Mouse (Mus musculus): Measurements from ENCODE around the gene Pax5. TPM values are rescaled to one million over a fixed set of nuclear protein-coding genes. Genes with fewer than 3 reads are reported as not detected.

Gene Pax5
- total RNA-seq, 2 experiments from 2014 or later = 0.71 to 0.76 TPM

GRCm38 (mm10) chr4:44495836-44496235, 214.5 kb downstream of the Pax5 start:
- DNase-seq = no peak
- intact Hi-C loops (cut with DNase I) = no loop called here

- intact Hi-C loops (cut with DNase I) = no loop called here
- DNase-seq = no peak
These were observed 216.5 kb downstream of the Pax5 start for GRCm38 (mm10) chr4:44493756-44494155.

GRCm38 (mm10) chr4:44490872-44491271, 219.4 kb downstream of the Pax5 start:
- no peak for DNase-seq
- intact Hi-C loops (cut with DNase I) = no loop called here

GRCm38 (mm10) chr4:44488702-44489101, 221.6 kb downstream of the Pax5 start:
- no peak for DNase-seq
- intact Hi-C loops (cut with DNase I) = no loop called here

GRCm38 (mm10) chr4:44488219-44488618, 222.1 kb downstream of the Pax5 start:
- intact Hi-C loops (cut with DNase I) = no loop called here
- no peak for DNase-seq

GRCm38 (mm10) chr4:44482851-44483250, 227.4 kb downstream of the Pax5 start:
- no peak for DNase-seq
- intact Hi-C loops (cut with DNase I) = no loop called here

GRCm38 (mm10) chr4:44479755-44480154, 230.5 kb downstream of the Pax5 start:
- intact Hi-C loops (cut with DNase I) = no loop called here
- no peak for DNase-seq

Small RNA genes lying within 50 kb of the gene (microRNA-seq; reads per million reads assigned to microRNA genes)
- gene Mir5120 = 0 reads per million in 2 experiments

Other genes starting within 250 kb of the Pax5 start
- 10 to 100 TPM; 18.6 to 22.0 TPM for gene Zcchc7, start 45.4 kb upstream of the Pax5 start, total RNA-seq (2021)

Measured in heart, postnatal 14 days (tissue).